Mouse (Mus musculus) embryonic facial prominence, embryonic 13.5 days (tissue): ENCODE results near the gene AC124502.3. TPM values are rescaled to one million over a fixed set of nuclear protein-coding genes. Genes with fewer than 3 reads are reported as not detected.
A peak's percentile ranks its signal among the peaks of the same experiment; 100 is the strongest.

ENCODE experiments used
- ATAC-seq: fragments of 200-750 bp; cut with Nextera tagmentation; 2 replicates; pipeline ENCODE4 v1.8.0; 2017; ENCODE audit warnings: low read depth; ENCODE audit not compliant: insufficient number of reproducible peaks, insufficient read depth, low FRiP score, low TSS enrichment
- H3K27ac ChIP-seq: fragments of 300-500 bp; sonication (generic); 2 replicates; pipeline ENCODE4 v1.5.1; 2015; ENCODE audit warnings: moderate library complexity, mild to moderate bottlenecking, inconsistent platforms
- H3K27me3 ChIP-seq: fragments of 300-500 bp; sonication (generic); 2 replicates; pipeline ENCODE4 v1.6.1; 2015; ENCODE audit warnings: mild to moderate bottlenecking, inconsistent platforms
- H3K36me3 ChIP-seq: fragments of 300-500 bp; sonication (generic); 2 replicates; pipeline ENCODE4 v1.6.1; 2015; ENCODE audit warnings: mild to moderate bottlenecking, inconsistent platforms
- H3K4me1 ChIP-seq: fragments of 300-500 bp; sonication (generic); 2 replicates; pipeline ENCODE4 v1.6.1; 2015; ENCODE audit warnings: inconsistent platforms
- H3K4me2 ChIP-seq: fragments of 300-500 bp; sonication (generic); 2 replicates; pipeline ENCODE4 v1.6.1; 2015; ENCODE audit warnings: moderate library complexity, mild to moderate bottlenecking, inconsistent platforms
- H3K4me3 ChIP-seq: fragments of 300-500 bp; sonication (generic); 2 replicates; pipeline ENCODE4 v1.5.1; 2015; ENCODE audit warnings: mild to moderate bottlenecking, inconsistent platforms
- H3K9ac ChIP-seq: fragments of 300-500 bp; sonication (generic); 2 replicates; pipeline ENCODE4 v1.6.1; 2015; ENCODE audit warnings: mild to moderate bottlenecking, inconsistent platforms
- H3K9me3 ChIP-seq: fragments of 300-500 bp; sonication (generic); 2 replicates; pipeline ENCODE4 v1.6.1; 2016; ENCODE audit warnings: inconsistent platforms
- WGBS: fragments of 180-500 bp; shearing (Covaris S2); methylation state at CpG from one replicate; pipeline ENCODE4 v1.1.7; 2015; ENCODE audit warnings: mixed read lengths; 5-methylcytosine and 5-hydroxymethylcytosine counted together
- polyA plus RNA-seq: library from polyadenylated mRNA; unstranded; fragments of >200 nt; fragmentation: Nextera tagmentation; extraction: Ambion mirVana; gene quantifications from 2 replicates; pipeline ENCODE4 v1.2.1, GENCODE M21; 2015

The AC124502.3 gene
- polyA plus RNA-seq, 1 experiment from 2014 or later: 2.3 TPM

GRCm38 (mm10) chr19:5065104-5065503 lies 26.4 kb downstream of the AC124502.3 start:
- Histone ChIP-seq H3K9me3 (no peaks in the 10 kb centered on the region), H3K9ac (no peak overlapping the region), H3K27me3 (peaks cover 9% of the 10 kb centered on the region; the same call in 1 of the 2 replicates), H3K27ac (no peak overlapping the region), H3K4me1 (peaks cover 59% of the 10 kb centered on the region), H3K36me3 (no peaks in the 10 kb centered on the region), H3K4me3 (no peak overlapping the region), H3K4me2 (no peak overlapping the region)
- 61% methylated on average over 7 of the region's 7 CpGs for WGBS
- ATAC-seq: no peak

- Histone ChIP-seq H3K9me3 (no peaks in the 10 kb centered on the region), H3K4me1 (peaks cover 59% of the 10 kb centered on the region), H3K4me2 (peak overlapping the region; percentile 74), H3K27me3 (peaks cover 9% of the 10 kb centered on the region; the same call in 1 of the 2 replicates), H3K27ac (peak overlapping the region; percentile 99), H3K4me3 (peak overlapping the region; percentile 78), H3K36me3 (no peaks in the 10 kb centered on the region), H3K9ac (peak overlapping the region; percentile 93)
- WGBS: 6% methylated on average over 15 of the region's 15 CpGs
- ATAC-seq: no peak
Observed at GRCm38 (mm10) chr19:5067040-5067799, 28.5 kb downstream of the AC124502.3 start.

GRCm38 (mm10) chr19:5067867-5068569 lies 29.3 kb downstream of the AC124502.3 start, which contains the start of gene Cd248:
TSS of gene Cd248 (plus strand) at chr19:5068078.
- ATAC-seq: 0 out of 2 replicates have a peak, but pooled peaks have one; percentile 48
- H3K9me3 ChIP-seq: no peaks in the 10 kb centered on the region
- no peaks in the 10 kb centered on the region for H3K36me3 ChIP-seq
- peaks cover 9% of the 10 kb centered on the region; the same call in 1 of the 2 replicates for H3K27me3 ChIP-seq
- peak within 1 kb of the TSS; percentile 78 for H3K4me3 ChIP-seq
- WGBS: 1% methylated on average over 46 of the region's 56 CpGs
- peak within 1 kb of the TSS; percentile 99 for H3K27ac ChIP-seq
- peak within 1 kb of the TSS; percentile 74 for H3K4me2 ChIP-seq
- peaks cover 65% of the 10 kb centered on the region for H3K4me1 ChIP-seq
- peak within 1 kb of the TSS; percentile 93 for H3K9ac ChIP-seq

GRCm38 (mm10) chr19:5068570-5069234 lies 30.0 kb downstream of the AC124502.3 start:
- Histone ChIP-seq H3K27ac (peak overlapping the region; percentile 99), H3K4me1 (peaks cover 70% of the 10 kb centered on the region), H3K9ac (peak overlapping the region; percentile 93), H3K9me3 (no peaks in the 10 kb centered on the region), H3K27me3 (peaks cover 9% of the 10 kb centered on the region; the same call in 1 of the 2 replicates), H3K4me2 (peak overlapping the region; percentile 74), H3K36me3 (no peaks in the 10 kb centered on the region), H3K4me3 (peak overlapping the region; percentile 78)
- WGBS: 28% methylated on average over 21 of the region's 21 CpGs
- no peak for ATAC-seq

GRCm38 (mm10) chr19:5069486-5069885 lies 30.8 kb downstream of the AC124502.3 start:
- 82% methylated on average over 5 of the region's 5 CpGs for WGBS
- peak overlapping the region; percentile 78 for H3K4me3 ChIP-seq
- peak overlapping the region; percentile 99 for H3K27ac ChIP-seq
- peak overlapping the region; percentile 74 for H3K4me2 ChIP-seq
- peaks cover 10% of the 10 kb centered on the region for H3K27me3 ChIP-seq
- H3K9me3 ChIP-seq: no peaks in the 10 kb centered on the region
- no peak for ATAC-seq
- H3K36me3 ChIP-seq: no peaks in the 10 kb centered on the region
- H3K9ac ChIP-seq: peak overlapping the region; percentile 93
- peaks cover 74% of the 10 kb centered on the region for H3K4me1 ChIP-seq

- Histone ChIP-seq H3K36me3 (no peaks in the 10 kb centered on the region), H3K9ac (peak overlapping the region; percentile 93), H3K27ac (peak overlapping the region; percentile 99), H3K4me2 (peak overlapping the region; percentile 74), H3K27me3 (peaks cover 13% of the 10 kb centered on the region), H3K9me3 (no peaks in the 10 kb centered on the region), H3K4me3 (peak overlapping the region; percentile 78), H3K4me1 (peaks cover 71% of the 10 kb centered on the region)
- no peak for ATAC-seq
- WGBS: 85% methylated on average over 7 of the region's 7 CpGs
Observed at GRCm38 (mm10) chr19:5069978-5070377, 31.3 kb downstream of the AC124502.3 start.

- no peaks in the 10 kb centered on the region for H3K9me3 ChIP-seq
- peaks cover 65% of the 10 kb centered on the region for H3K4me1 ChIP-seq
- no peaks in the 10 kb centered on the region for H3K36me3 ChIP-seq
- H3K27me3 ChIP-seq: peaks cover 13% of the 10 kb centered on the region
- H3K4me2 ChIP-seq: peak overlapping the region; percentile 74
- peak overlapping the region; percentile 78 for H3K4me3 ChIP-seq
- H3K27ac ChIP-seq: peak overlapping the region; percentile 99
- peak overlapping the region; percentile 93 for H3K9ac ChIP-seq
- WGBS: 6% methylated on average over 11 of the region's 11 CpGs
- no peak for ATAC-seq
Observed at GRCm38 (mm10) chr19:5071077-5071476, 32.4 kb downstream of the AC124502.3 start.

- no peaks in the 10 kb centered on the region for H3K36me3 ChIP-seq
- WGBS: under 1% methylated on average over 40 of the region's 40 CpGs
- peak; percentile 87 for ATAC-seq
- H3K4me2 ChIP-seq: peak overlapping the region; percentile 74
- H3K27ac ChIP-seq: peak overlapping the region; percentile 99
- peak overlapping the region; percentile 78 for H3K4me3 ChIP-seq
- peaks cover 62% of the 10 kb centered on the region for H3K4me1 ChIP-seq
- H3K27me3 ChIP-seq: peaks cover 13% of the 10 kb centered on the region
- H3K9me3 ChIP-seq: no peaks in the 10 kb centered on the region
- H3K9ac ChIP-seq: peak overlapping the region; percentile 93
Observed at GRCm38 (mm10) chr19:5071545-5072369, 33.1 kb downstream of the AC124502.3 start.

GRCm38 (mm10) chr19:5072389-5073019 lies 33.8 kb downstream of the AC124502.3 start:
- peak overlapping the region; percentile 93 for H3K9ac ChIP-seq
- H3K4me1 ChIP-seq: peaks cover 54% of the 10 kb centered on the region

GRCm38 (mm10) chr19:5073028-5073427 lies 34.3 kb downstream of the AC124502.3 start:
- ATAC-seq: no peak
- H3K27me3 ChIP-seq: peaks cover 13% of the 10 kb centered on the region
- peak overlapping the region; percentile 99 for H3K27ac ChIP-seq
- H3K4me1 ChIP-seq: peaks cover 49% of the 10 kb centered on the region
- no peaks in the 10 kb centered on the region for H3K36me3 ChIP-seq
- peak overlapping the region; percentile 74 for H3K4me2 ChIP-seq
- H3K9ac ChIP-seq: peak overlapping the region; percentile 93; the same call in 1 of the 2 replicates
- peak overlapping the region; percentile 78 for H3K4me3 ChIP-seq
- under 1% methylated on average over 15 of the region's 15 CpGs for whole genome bisulfite sequencing
- H3K9me3 ChIP-seq: no peaks in the 10 kb centered on the region

More at GRCm38 (mm10) chr19:5072389-5073019, 33.8 kb downstream of the AC124502.3 start:
- ATAC-seq: no peak
- H3K4me3 ChIP-seq: peak overlapping the region; percentile 78
- 2% methylated on average over 20 of the region's 20 CpGs for WGBS
- H3K27ac ChIP-seq: peak overlapping the region; percentile 99
- H3K4me2 ChIP-seq: peak overlapping the region; percentile 74
- peaks cover 13% of the 10 kb centered on the region for H3K27me3 ChIP-seq
- no peaks in the 10 kb centered on the region for H3K36me3 ChIP-seq
- no peaks in the 10 kb centered on the region for H3K9me3 ChIP-seq
